Comparison of ENCODE assay signal across 31 mouse cellular contexts in genomic region chr7:75694777-75695176, GRCm38 (mm10).
"Had no signal": no experiment of that assay in that cellular context is flagged by ENCODE, and none has a peak within 500 bp of the region (broad histone marks: within the 10 kb centered on the region; RNA-seq: fewer than 3 reads in every experiment).

No protein-coding gene starts in this region.

- H3K27ac ChIP-seq: left cerebral cortex, adult 2 months; limb, embryonic 10.5 days; limb, embryonic 12.5 days; limb, embryonic 13.5 days; limb, embryonic 15.5 days; liver, embryonic 12.5 days; liver, embryonic 13.5 days; liver, embryonic 14.5 days; liver, embryonic 15.5 days; lung, embryonic 15.5 days; macrophage; midbrain, embryonic 10.5 days; midbrain, embryonic 12.5 days; midbrain, embryonic 13.5 days; midbrain, embryonic 15.5 days; neural tube, embryonic 12.5 days had no signal

- H3K9ac ChIP-seq: limb, embryonic 12.5 days; limb, embryonic 13.5 days; limb, embryonic 15.5 days; liver, embryonic 12.5 days; liver, embryonic 13.5 days; liver, embryonic 14.5 days; liver, embryonic 15.5 days; liver, postnatal 0 days; lung, embryonic 14.5 days; lung, embryonic 15.5 days; midbrain, embryonic 12.5 days; midbrain, embryonic 13.5 days; midbrain, embryonic 15.5 days; neural tube, embryonic 12.5 days had no signal

- H3K4me1 ChIP-seq: limb, embryonic 10.5 days; limb, embryonic 12.5 days; limb, embryonic 13.5 days; limb, embryonic 15.5 days; liver, embryonic 12.5 days; liver, embryonic 15.5 days; lung, embryonic 15.5 days; midbrain, embryonic 10.5 days; midbrain, embryonic 12.5 days; midbrain, embryonic 13.5 days; midbrain, embryonic 15.5 days; neural tube, embryonic 12.5 days had no signal

- H3K4me3 ChIP-seq: left cerebral cortex, adult 2 months; limb, embryonic 10.5 days; limb, embryonic 12.5 days; limb, embryonic 13.5 days; limb, embryonic 15.5 days; liver, embryonic 12.5 days; liver, embryonic 13.5 days; liver, embryonic 15.5 days; lung, embryonic 15.5 days; megakaryocyte, embryonic 14.5 days; midbrain, embryonic 10.5 days; midbrain, embryonic 12.5 days; midbrain, embryonic 13.5 days; midbrain, embryonic 15.5 days; myocyte; neural tube, embryonic 12.5 days had no signal

- DNase-seq: left cerebral cortex, postnatal 4 days; liver; liver, embryonic 13.5 days; liver, postnatal 0 days; lung, adult 18-20 months; lung, adult 2 months; lung, embryonic 14.5 days; lung, postnatal 10 days; lung, postnatal 14 days; lung, postnatal 36 days; lung, postnatal 4 days had no signal

- H3K27me3 ChIP-seq: limb, embryonic 12.5 days; limb, embryonic 13.5 days; limb, embryonic 15.5 days; liver, embryonic 12.5 days; liver, embryonic 13.5 days; liver, embryonic 15.5 days; lung, embryonic 15.5 days; megakaryocyte, embryonic 14.5 days; midbrain, embryonic 12.5 days; midbrain, embryonic 13.5 days; midbrain, embryonic 15.5 days; neural tube, embryonic 12.5 days had no signal

- ATAC-seq: liver, embryonic 12.5 days; liver, postnatal 0 days; lung, postnatal 0 days; midbrain, embryonic 13.5 days; midbrain, embryonic 15.5 days; midbrain, embryonic 16.5 days had no signal

- H3K4me2 ChIP-seq: limb, embryonic 12.5 days; limb, embryonic 13.5 days; limb, embryonic 15.5 days; liver, embryonic 11.5 days; liver, embryonic 12.5 days; liver, embryonic 13.5 days; liver, embryonic 15.5 days; lung, embryonic 14.5 days; lung, embryonic 15.5 days; midbrain, embryonic 12.5 days; midbrain, embryonic 13.5 days; midbrain, embryonic 15.5 days; neural tube, embryonic 12.5 days had no signal

- H3K36me3 ChIP-seq: midbrain, embryonic 15.5 days had no signal

- H3K9me3 ChIP-seq: limb, embryonic 10.5 days; limb, embryonic 12.5 days; limb, embryonic 13.5 days; limb, embryonic 15.5 days; liver, embryonic 12.5 days; liver, embryonic 13.5 days; liver, embryonic 15.5 days; lung, embryonic 15.5 days; megakaryocyte, embryonic 14.5 days; midbrain, embryonic 10.5 days; midbrain, embryonic 12.5 days; midbrain, embryonic 13.5 days; midbrain, embryonic 15.5 days; neural tube, embryonic 12.5 days had no signal
